Mouse (Mus musculus) intestine, embryonic 14.5 days (tissue): ENCODE measurements around the gene Vrk3. TPM values are rescaled to one million over a fixed set of nuclear protein-coding genes. Genes with fewer than 3 reads are reported as not detected.

Experiments
- ATAC-seq: fragments of 200-750 bp; cut with Nextera tagmentation; replicated peaks from 2 replicates; pipeline ENCODE4 v1.8.0; 2017; ENCODE audit warnings: low read depth, moderate number of reproducible peaks, moderate TSS enrichment, moderate library complexity; ENCODE audit not compliant: low FRiP score, low TSS enrichment
- DNase-seq: peaks from one replicate; pipeline ENCODE4 v3.0.0-alpha.2; 2018; ENCODE audit warnings: low spot score
- H3K27ac ChIP-seq: fragments of 300-500 bp; sonication (generic); 2 replicates; pipeline ENCODE4 v1.5.1; 2014; ENCODE audit warnings: low read depth, mild to moderate bottlenecking, control low read depth
- H3K27me3 ChIP-seq: fragments of 300-500 bp; sonication (generic); replicated peaks from 2 replicates; pipeline ENCODE4 v1.6.1; 2014; ENCODE audit warnings: low read length, control low read depth; ENCODE audit not compliant: control insufficient read depth, insufficient read depth
- H3K36me3 ChIP-seq: fragments of 300-500 bp; sonication (generic); 2 replicates; pipeline ENCODE4 v1.6.1; 2014; ENCODE audit warnings: low read length, control low read depth; ENCODE audit not compliant: control insufficient read depth, insufficient read depth
- H3K4me1 ChIP-seq: fragments of 300-500 bp; sonication (generic); replicated peaks from 2 replicates; pipeline ENCODE4 v1.6.1; 2014; ENCODE audit warnings: low read length, control low read depth, mixed read lengths; ENCODE audit not compliant: control insufficient read depth, insufficient read depth
- H3K4me2 ChIP-seq: fragments of 300-500 bp; sonication (generic); 2 replicates; pipeline ENCODE4 v1.6.1; 2014; ENCODE audit warnings: low read length
- H3K4me3 ChIP-seq: fragments of 300-500 bp; sonication (generic); 2 replicates; pipeline ENCODE4 v1.5.1; 2014; ENCODE audit warnings: low read depth, low read length, control low read depth, mixed read lengths
- H3K9ac ChIP-seq: fragments of 300-500 bp; sonication (generic); 2 replicates; pipeline ENCODE4 v1.6.1; 2014; ENCODE audit warnings: mild to moderate bottlenecking, low read length
- H3K9me3 ChIP-seq: fragments of 300-500 bp; sonication (generic); 2 replicates; pipeline ENCODE4 v1.6.1; 2016; ENCODE audit warnings: low read length, control low read depth; ENCODE audit not compliant: control insufficient read depth
- WGBS: fragments of 180-500 bp; shearing (Covaris S2); extraction: QIAGEN DNeasy Blood & Tissue Kit; methylation state at CpG from one replicate; pipeline ENCODE4 v1.1.7; 2014; 5-methylcytosine and 5-hydroxymethylcytosine counted together
- polyA plus RNA-seq: library from polyadenylated mRNA; unstranded; fragments of >200 nt; fragmentation: Nextera tagmentation; extraction: Ambion mirVana; gene quantifications from 2 replicates; pipeline ENCODE4 v1.2.1, GENCODE M21; 2014

Gene Vrk3
- polyA plus RNA-seq, 1 experiment from 2014 or later = 38.0 TPM

DNA sequence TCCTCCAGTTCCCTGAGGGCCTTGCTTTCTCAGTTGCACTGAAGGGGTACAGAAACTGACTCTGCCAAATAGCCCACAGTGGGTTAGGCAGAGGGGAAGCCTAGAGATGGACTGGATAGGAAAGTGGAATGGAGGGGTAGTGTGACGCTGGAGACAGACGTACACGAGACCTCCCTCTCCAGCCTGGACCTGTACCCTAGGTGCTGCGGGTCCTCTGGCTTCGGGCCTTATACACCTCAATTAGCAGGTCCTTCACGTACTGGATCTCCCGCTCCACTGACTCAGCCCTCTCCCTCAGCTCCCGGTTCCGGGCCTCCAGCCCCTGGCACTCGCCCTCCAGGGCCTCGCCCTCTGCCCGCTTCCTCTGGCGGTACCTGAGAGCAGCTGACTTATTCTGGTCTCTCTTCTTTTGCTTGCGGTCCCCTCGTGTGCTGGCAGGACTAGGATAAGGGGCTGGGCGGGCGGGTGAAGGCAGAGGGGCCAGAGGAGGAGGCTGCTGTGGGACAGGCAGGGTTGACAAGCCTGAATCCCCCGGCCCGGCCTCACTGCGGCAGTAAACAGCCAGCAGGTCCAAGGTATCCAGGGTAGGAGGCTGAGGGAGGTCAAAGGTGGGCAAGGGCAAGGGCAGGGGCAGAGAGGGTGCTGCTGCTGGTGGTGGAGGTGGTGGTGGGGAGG lies 64.6 kb downstream of the Vrk3 start:
- H3K9ac ChIP-seq = no peak overlapping the region
- no peaks in the 10 kb centered on the region for H3K9me3 ChIP-seq
- DNase-seq (peak; percentile 39), ATAC-seq (no peak)
- H3K4me2 ChIP-seq = no peak overlapping the region
- WGBS = 93% methylated on average over 20 of the region's 20 CpGs
- H3K4me3 ChIP-seq = no peak overlapping the region
- no peak overlapping the region for H3K27ac ChIP-seq
- no peaks in the 10 kb centered on the region for H3K27me3 ChIP-seq
- peaks cover 14% of the 10 kb centered on the region; the same call in 1 of the 2 replicates for H3K36me3 ChIP-seq
- peaks cover 9% of the 10 kb centered on the region for H3K4me1 ChIP-seq

DNA sequence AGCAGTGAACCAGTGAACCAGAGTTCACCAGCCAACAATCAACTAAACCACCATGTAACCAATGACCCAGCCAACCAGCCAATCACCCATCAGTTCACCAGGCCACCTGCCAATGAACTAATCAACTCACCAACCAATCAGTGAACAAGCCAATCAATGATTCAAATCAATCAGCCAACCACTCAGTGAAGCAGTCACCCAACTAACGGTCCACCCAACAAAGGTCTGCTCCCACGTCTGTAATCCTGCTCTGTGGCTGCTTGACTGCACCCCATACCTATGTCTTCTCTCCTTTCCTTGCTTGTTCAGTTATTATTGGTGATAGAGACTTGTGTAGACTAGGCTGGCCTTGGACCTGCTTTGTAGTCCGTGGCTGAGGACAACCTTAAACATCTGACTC lies 65.8 kb downstream of the Vrk3 start:
- Histone ChIP-seq H3K36me3 (peaks cover 14% of the 10 kb centered on the region; the same call in 1 of the 2 replicates), H3K27me3 (no peaks in the 10 kb centered on the region), H3K9me3 (no peaks in the 10 kb centered on the region), H3K4me1 (peaks cover 19% of the 10 kb centered on the region), H3K9ac (no peak overlapping the region), H3K4me2 (no peak overlapping the region), H3K4me3 (no peak overlapping the region), H3K27ac (no peak overlapping the region)
- DNase-seq = peak; percentile 16
- ATAC-seq = no peak
- 93% methylated on average over 3 of the region's 3 CpGs for WGBS

GRCm38 (mm10) chr7:44814423-44814822 lies 66.2 kb downstream of the Vrk3 start:
- Histone ChIP-seq H3K4me2 (no peak overlapping the region), H3K9me3 (no peaks in the 10 kb centered on the region), H3K4me3 (no peak overlapping the region), H3K27me3 (no peaks in the 10 kb centered on the region), H3K9ac (no peak overlapping the region), H3K4me1 (peaks cover 22% of the 10 kb centered on the region), H3K27ac (no peak overlapping the region), H3K36me3 (peaks cover 14% of the 10 kb centered on the region; the same call in 1 of the 2 replicates)
- DNase-seq = no peak
- WGBS = 85% methylated on average over 4 of the region's 4 CpGs
- ATAC-seq = no peak

- no peaks in the 10 kb centered on the region for H3K9me3 ChIP-seq
- peaks cover 14% of the 10 kb centered on the region; the same call in 1 of the 2 replicates for H3K36me3 ChIP-seq
- H3K4me3 ChIP-seq = peak overlapping the region; percentile 83
- H3K4me1 ChIP-seq = peaks cover 25% of the 10 kb centered on the region
- H3K27ac ChIP-seq = 0 out of 2 replicates have a peak overlapping the region, but pooled peaks have one; percentile 97
- no peaks in the 10 kb centered on the region for H3K27me3 ChIP-seq
- 0 out of 2 replicates have a peak, but pooled peaks have one; percentile 1 for ATAC-seq
- peak overlapping the region; percentile 60 for H3K4me2 ChIP-seq
- 37% methylated on average over 14 of the region's 14 CpGs for WGBS
- peak overlapping the region; percentile 87 for H3K9ac ChIP-seq
- no peak for DNase-seq
These were observed 66.8 kb downstream of the Vrk3 start for GRCm38 (mm10) chr7:44814952-44815553.

- peak within 1 kb of the TSS; percentile 83 for H3K4me3 ChIP-seq
- H3K4me2 ChIP-seq = peak within 1 kb of the TSS; percentile 78
- H3K27me3 ChIP-seq = no peaks in the 10 kb centered on the region
- ATAC-seq (peak; percentile 93), DNase-seq (peak; percentile 98)
- H3K9ac ChIP-seq = peak within 1 kb of the TSS; percentile 87
- peaks cover 14% of the 10 kb centered on the region; the same call in 1 of the 2 replicates for H3K36me3 ChIP-seq
- peaks cover 27% of the 10 kb centered on the region for H3K4me1 ChIP-seq
- H3K27ac ChIP-seq = peak within 1 kb of the TSS; percentile 97
- WGBS = under 1% methylated on average over 60 of the region's 62 CpGs
- H3K9me3 ChIP-seq = no peaks in the 10 kb centered on the region
These were observed 67.7 kb downstream of the Vrk3 start, which contains the start of the genes Nup62 and Il4i1 for GRCm38 (mm10) chr7:44815721-44816469. TSS of gene Nup62 (plus strand) at chr7:44816088. TSS of gene Il4i1 (plus strand) at chr7:44816387.

GRCm38 (mm10) chr7:44816470-44817021 lies 68.3 kb downstream of the Vrk3 start, which contains the start of gene Atf5:
TSS of gene Atf5 (minus strand) at chr7:44816658.
- Histone ChIP-seq H3K4me2 (peak within 1 kb of the TSS; percentile 78), H3K9me3 (no peaks in the 10 kb centered on the region), H3K4me3 (peak within 1 kb of the TSS; percentile 83), H3K27me3 (no peaks in the 10 kb centered on the region), H3K36me3 (peaks cover 14% of the 10 kb centered on the region; the same call in 1 of the 2 replicates), H3K9ac (peak within 1 kb of the TSS; percentile 87), H3K27ac (peak within 1 kb of the TSS; percentile 97), H3K4me1 (peaks cover 27% of the 10 kb centered on the region)
- 2% methylated on average over 46 of the region's 57 CpGs for WGBS
- DNase-seq (peak; percentile 83), ATAC-seq (peak; percentile 48)

GRCm38 (mm10) chr7:44817441-44817840 lies 69.2 kb downstream of the Vrk3 start:
- ATAC-seq (no peak), DNase-seq (no peak)
- Histone ChIP-seq H3K36me3 (peaks cover 13% of the 10 kb centered on the region; the same call in 1 of the 2 replicates), H3K9me3 (no peaks in the 10 kb centered on the region), H3K4me2 (peak overlapping the region; percentile 78), H3K27me3 (no peaks in the 10 kb centered on the region), H3K27ac (no peak overlapping the region), H3K9ac (peak overlapping the region; percentile 87), H3K4me1 (peaks cover 27% of the 10 kb centered on the region), H3K4me3 (peak overlapping the region; percentile 83)
- WGBS = 22% methylated on average over 3 of the region's 3 CpGs

- Histone ChIP-seq H3K4me3 (peak overlapping the region; percentile 83), H3K36me3 (0 out of 2 replicates have a peak, but pooled peaks cover 6% of the 10 kb centered on the region), H3K4me1 (peaks cover 27% of the 10 kb centered on the region), H3K27me3 (no peaks in the 10 kb centered on the region), H3K4me2 (peak overlapping the region; percentile 78), H3K9ac (peak overlapping the region; percentile 87; the same call in 1 of the 2 replicates), H3K27ac (no peak overlapping the region), H3K9me3 (no peaks in the 10 kb centered on the region)
- DNase-seq (peak; percentile 50), ATAC-seq (no peak)
- WGBS = 28% methylated on average over 2 of the region's 2 CpGs
These were observed 70.0 kb downstream of the Vrk3 start for GRCm38 (mm10) chr7:44818164-44818563.
